Mouse (Mus musculus) lung, adult 2 months (tissue): ENCODE measurements around the gene Bmp7.

Source experiments
- CTCF ChIP-seq: fragments of 200-500 bp; IDR thresholded peaks from 2 replicates; pipeline ENCODE4 v1.5.1; 2011; ENCODE audit warnings: mild to moderate bottlenecking, low read length, control low read depth; ENCODE audit not compliant: insufficient read depth
- POLR2A ChIP-seq: fragments of 200-500 bp; IDR thresholded peaks from 2 replicates; pipeline ENCODE4 v1.6.1; 2011; ENCODE audit warnings: low read depth, mild to moderate bottlenecking, control low read depth, low read length, borderline replicate concordance; ENCODE audit errors: extremely low read depth

DNA sequence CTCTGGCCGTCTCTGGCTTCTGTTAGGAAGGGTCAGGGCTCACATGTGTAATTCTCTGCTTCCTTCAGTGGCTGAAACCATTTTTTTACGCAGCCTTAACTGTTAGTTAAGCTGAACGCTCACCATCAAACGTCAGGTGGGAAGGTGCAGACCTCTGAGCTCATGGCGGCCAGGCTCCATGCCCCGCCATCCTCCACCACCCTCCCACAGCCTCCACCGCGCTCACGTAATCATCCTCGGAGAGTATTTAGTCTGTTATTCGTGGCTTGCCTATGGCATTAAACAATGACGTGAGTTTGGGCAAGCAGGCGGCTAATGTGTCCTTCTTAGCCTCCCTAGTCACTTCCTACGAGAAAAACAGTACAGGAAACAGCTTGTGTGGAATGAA lies 76.7 kb downstream of the Bmp7 start:
- TF ChIP-seq CTCF (no peak), POLR2A (no peak)
